Mouse (Mus musculus) MEL (cell line): ENCODE measurements at regions not wholly inside any gene's neighbourhood (a gene's known extent, or its start where the extent isn't known, plus 50 kb on each side); places are given as distances from the start of the nearest gene placed in this dataset.

Experiments
- BHLHE40 ChIP-seq: IDR thresholded peaks from 2 replicates; pipeline ENCODE4 v1.6.1; 2012; ENCODE audit warnings: low read depth, mild to moderate bottlenecking, inconsistent platforms, low read length, improper control_type of control experiment, borderline replicate concordance
- CTCF ChIP-seq, 3 experiments: IDR thresholded peaks in 2 of 3; conservative IDR thresholded peaks in 1 of 3; 2 replicates each; pipeline ENCODE4 v1.5.1; 2011 to 2012; ENCODE audit warnings: low read length in 3 of 3, low read depth in 2 of 3, mild to moderate bottlenecking in 2 of 3, improper control_type of control experiment in 1 of 3, inconsistent platforms in 1 of 3, mixed read lengths in 1 of 3, moderate library complexity in 1 of 3; ENCODE audit not compliant: control insufficient read depth in 1 of 3, insufficient read depth in 1 of 3, poor library complexity in 1 of 3, severe bottlenecking in 1 of 3
- ELF1 ChIP-seq: IDR thresholded peaks from 2 replicates; pipeline ENCODE4 v1.6.1; 2014; ENCODE audit warnings: low read depth, mild to moderate bottlenecking, inconsistent platforms, low read length, improper control_type of control experiment, moderate library complexity
- GATA1 ChIP-seq: IDR thresholded peaks from 2 replicates; pipeline ENCODE4 v1.6.1; 2011; ENCODE audit warnings: low read depth, low read length, improper control_type of control experiment
- HCFC1 ChIP-seq: IDR thresholded peaks from 2 replicates; pipeline ENCODE4 v1.6.1; 2012; ENCODE audit warnings: low read depth, mild to moderate bottlenecking, inconsistent platforms, low read length, improper control_type of control experiment, moderate library complexity
- MAX ChIP-seq: IDR thresholded peaks from 2 replicates; pipeline ENCODE4 v1.6.1; 2011; ENCODE audit warnings: low read length, improper control_type of control experiment
- NELFE ChIP-seq: IDR thresholded peaks from 2 replicates; pipeline ENCODE4 v1.6.1; 2011; ENCODE audit warnings: low read depth, low read length, improper control_type of control experiment
- POLR2A ChIP-seq, 2 experiments: IDR thresholded peaks; 2 replicates each; pipeline ENCODE4 v1.6.1; 2011 to 2012; ENCODE audit warnings: low read length in 2 of 2, mild to moderate bottlenecking in 2 of 2, control low read depth in 1 of 2, improper control_type of control experiment in 1 of 2, low read depth in 1 of 2, moderate library complexity in 1 of 2; ENCODE audit not compliant: control insufficient read depth in 1 of 2, insufficient read depth in 1 of 2, poor library complexity in 1 of 2

DNA sequence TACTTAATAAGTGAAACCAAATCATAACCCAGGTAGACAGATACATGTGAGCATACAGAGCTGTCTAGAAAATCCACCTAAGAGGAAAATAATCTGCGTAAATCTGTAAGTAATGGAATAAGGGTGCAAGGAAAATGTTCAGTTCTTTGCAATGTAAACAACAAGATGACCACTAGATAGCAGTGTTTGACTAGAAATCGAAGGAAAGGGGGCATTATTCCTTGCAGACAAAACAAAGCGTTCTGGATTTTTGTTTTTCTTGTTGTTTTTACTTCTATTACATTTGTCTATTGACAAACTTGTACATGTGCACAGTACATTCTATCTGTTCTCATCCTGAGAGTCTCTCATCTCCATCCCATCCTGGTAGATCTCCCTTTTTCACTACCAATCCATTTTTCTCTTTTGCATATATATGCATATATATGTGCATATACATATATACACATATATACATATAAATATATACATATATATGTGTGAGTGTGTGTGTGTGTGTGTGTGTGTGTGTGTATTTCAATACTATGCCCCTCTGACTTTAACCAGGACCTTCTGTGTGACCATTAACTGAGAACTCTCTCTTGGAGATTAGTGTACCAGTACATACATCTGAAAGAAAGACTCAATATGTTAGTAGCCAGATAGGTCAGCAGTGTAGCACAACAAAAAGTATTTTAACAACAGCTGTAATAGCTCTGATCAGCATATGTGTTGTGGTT is 179.9 kb upstream of the Tacr3 start:
- no peak for TF ChIP-seq MAX
- TF ChIP-seq CTCF (IDR thresholded peaks at IDR 0.05 in 2 of 3, conservative IDR thresholded peaks at IDR 0.05 in 1 of 3; ENCODE audit: control insufficient read depth in 1 of 3, insufficient read depth in 1 of 3, low read depth in 2 of 3, low read length in 3 of 3, poor library complexity in 1 of 3, severe bottlenecking in 1 of 3): peak in 1 of 3 experiments; percentile 40; a peak in 2 of 6 replicates
- TF ChIP-seq ELF1: no peak
- TF ChIP-seq NELFE: no peak
- TF ChIP-seq POLR2A (IDR thresholded peaks at IDR 0.05; ENCODE audit: control insufficient read depth in 1 of 2, insufficient read depth in 1 of 2, low read depth in 1 of 2, low read length in 2 of 2, poor library complexity in 1 of 2): no peak
- no peak for TF ChIP-seq GATA1
- no peak for TF ChIP-seq HCFC1
- no peak for TF ChIP-seq BHLHE40
